Mouse (Mus musculus): Measurements from ENCODE around the gene Chic1. TPM values are rescaled to one million over a fixed set of nuclear protein-coding genes. Genes with fewer than 3 reads are reported as not detected.
A peak's percentile ranks its signal among the peaks of the same experiment; 100 is the strongest.

Gene Chic1
- total RNA-seq (2017), result 1.2 and 1.4 TPM in 2 replicates

GRCm38 (mm10) chrX:103356287-103356686, at the start of gene Chic1:
Gene Chic1 (plus strand): TSS chrX:103356476.
- no peak for ATAC-seq (ENCODE audit: extremely low read depth, insufficient number of reproducible peaks, low FRiP score, poor library complexity, severe bottlenecking)

- no peak for ATAC-seq (ENCODE audit: extremely low read depth, insufficient number of reproducible peaks, low FRiP score, poor library complexity, severe bottlenecking)
Observed at GRCm38 (mm10) chrX:103308262-103308661, 48.0 kb upstream of the Chic1 start.

GRCm38 (mm10) chrX:103311723-103312122, 44.6 kb upstream of the Chic1 start:
- ATAC-seq (ENCODE audit: extremely low read depth, insufficient number of reproducible peaks, low FRiP score, poor library complexity, severe bottlenecking), result no peak

GRCm38 (mm10) chrX:103314146-103314545, 42.1 kb upstream of the Chic1 start:
- no peak for ATAC-seq (ENCODE audit: extremely low read depth, insufficient number of reproducible peaks, low FRiP score, poor library complexity, severe bottlenecking)

GRCm38 (mm10) chrX:103321146-103321545, 35.1 kb upstream of the Chic1 start, which contains the start of gene Cdx4:
Gene Cdx4 (plus strand): TSS chrX:103321398.
- ATAC-seq (ENCODE audit: extremely low read depth, insufficient number of reproducible peaks, low FRiP score, poor library complexity, severe bottlenecking), result no peak

GRCm38 (mm10) chrX:103325900-103326299, 30.4 kb upstream of the Chic1 start:
- no peak for ATAC-seq (ENCODE audit: extremely low read depth, insufficient number of reproducible peaks, low FRiP score, poor library complexity, severe bottlenecking)

GRCm38 (mm10) chrX:103329386-103329785, 26.9 kb upstream of the Chic1 start:
- no peak for ATAC-seq (ENCODE audit: extremely low read depth, insufficient number of reproducible peaks, low FRiP score, poor library complexity, severe bottlenecking)

- ATAC-seq (ENCODE audit: extremely low read depth, insufficient number of reproducible peaks, low FRiP score, poor library complexity, severe bottlenecking), result no peak
Observed at GRCm38 (mm10) chrX:103331125-103331858, 25.0 kb upstream of the Chic1 start.

- ATAC-seq (ENCODE audit: extremely low read depth, insufficient number of reproducible peaks, low FRiP score, poor library complexity, severe bottlenecking), result 0 out of 2 replicates have a peak, but pooled peaks have one; percentile 30
Observed at GRCm38 (mm10) chrX:103341369-103342113, 14.7 kb upstream of the Chic1 start.

GRCm38 (mm10) chrX:103355784-103356183, 492 bp upstream of the Chic1 start:
- no peak for ATAC-seq (ENCODE audit: extremely low read depth, insufficient number of reproducible peaks, low FRiP score, poor library complexity, severe bottlenecking)

- ATAC-seq (ENCODE audit: extremely low read depth, insufficient number of reproducible peaks, low FRiP score, poor library complexity, severe bottlenecking), result no peak
Observed at GRCm38 (mm10) chrX:103356761-103357236, 523 bp downstream of the Chic1 start.

GRCm38 (mm10) chrX:103366201-103366600, 9.9 kb downstream of the Chic1 start:
- no peak for ATAC-seq (ENCODE audit: extremely low read depth, insufficient number of reproducible peaks, low FRiP score, poor library complexity, severe bottlenecking)

- no peak for ATAC-seq (ENCODE audit: extremely low read depth, insufficient number of reproducible peaks, low FRiP score, poor library complexity, severe bottlenecking)
Observed at GRCm38 (mm10) chrX:103368650-103369049, 12.4 kb downstream of the Chic1 start.

- ATAC-seq (ENCODE audit: extremely low read depth, insufficient number of reproducible peaks, low FRiP score, poor library complexity, severe bottlenecking), result no peak
Observed at GRCm38 (mm10) chrX:103371221-103371620, 14.9 kb downstream of the Chic1 start.

- no peak for ATAC-seq (ENCODE audit: extremely low read depth, insufficient number of reproducible peaks, low FRiP score, poor library complexity, severe bottlenecking)
Observed at GRCm38 (mm10) chrX:103371627-103372026, 15.4 kb downstream of the Chic1 start.

- ATAC-seq (ENCODE audit: extremely low read depth, insufficient number of reproducible peaks, low FRiP score, poor library complexity, severe bottlenecking), result no peak
Observed at GRCm38 (mm10) chrX:103374250-103374649, 18.0 kb downstream of the Chic1 start.

- no peak for ATAC-seq (ENCODE audit: extremely low read depth, insufficient number of reproducible peaks, low FRiP score, poor library complexity, severe bottlenecking)
Observed at GRCm38 (mm10) chrX:103384528-103384927, 28.3 kb downstream of the Chic1 start.

GRCm38 (mm10) chrX:103388131-103388530, 31.9 kb downstream of the Chic1 start:
- ATAC-seq (ENCODE audit: extremely low read depth, insufficient number of reproducible peaks, low FRiP score, poor library complexity, severe bottlenecking), result no peak

GRCm38 (mm10) chrX:103393841-103394240, 37.6 kb downstream of the Chic1 start:
- ATAC-seq (ENCODE audit: extremely low read depth, insufficient number of reproducible peaks, low FRiP score, poor library complexity, severe bottlenecking), result no peak

- no peak for ATAC-seq (ENCODE audit: extremely low read depth, insufficient number of reproducible peaks, low FRiP score, poor library complexity, severe bottlenecking)
Observed at GRCm38 (mm10) chrX:103405021-103405420, 48.7 kb downstream of the Chic1 start.

Measured in neutrophil, adult 5-6 weeks (primary cell).